Mouse (Mus musculus): ENCODE results near the gene Tsen15. TPM values are rescaled to one million over a fixed set of nuclear protein-coding genes. Genes with fewer than 3 reads are reported as not detected.

Tsen15 gene
- polyA plus RNA-seq, 1 experiment from 2014 or later, result 45.9 TPM

GRCm38 (mm10) chr1:152413961-152414360 is 27.5 kb upstream of the Tsen15 start:
- Histone ChIP-seq H3K27me3 (replicated peaks; ENCODE audit: control insufficient read depth, insufficient read depth, low read length) (no peaks in the 10 kb centered on the region), H3K4me1 (ENCODE audit: control insufficient read depth, insufficient read depth, low read length) (no peaks in the 10 kb centered on the region; the same call in 1 of the 2 replicates), H3K27ac (ENCODE audit: low read depth, low read length) (no peak overlapping the region), H3K9me3 (replicated peaks; ENCODE audit: control insufficient read depth, low read length) (no peaks in the 10 kb centered on the region), H3K36me3 (ENCODE audit: control insufficient read depth, insufficient read depth, low read length) (no peaks in the 10 kb centered on the region), H3K9ac (ENCODE audit: low read length) (no peak overlapping the region), H3K4me2 (ENCODE audit: low read length) (no peak overlapping the region), H3K4me3 (ENCODE audit: low read depth, low read length) (no peak overlapping the region)
- DNase-seq (ENCODE audit: low spot score) (no peak), ATAC-seq (no peak)
- 81% methylated on average over 1 of the region's 1 CpGs for WGBS

GRCm38 (mm10) chr1:152413116-152413515 is 26.6 kb upstream of the Tsen15 start:
- no peaks in the 10 kb centered on the region for H3K27me3 ChIP-seq (replicated peaks; ENCODE audit: control insufficient read depth, insufficient read depth, low read length)
- H3K9me3 ChIP-seq (replicated peaks; ENCODE audit: control insufficient read depth, low read length), result no peaks in the 10 kb centered on the region
- H3K4me2 ChIP-seq (ENCODE audit: low read length), result no peak overlapping the region
- H3K4me3 ChIP-seq (ENCODE audit: low read depth, low read length), result no peak overlapping the region
- WGBS, result 87% methylated on average over 2 of the region's 2 CpGs
- DNase-seq (ENCODE audit: low spot score) (no peak), ATAC-seq (no peak)
- H3K9ac ChIP-seq (ENCODE audit: low read length), result no peak overlapping the region
- no peak overlapping the region for H3K27ac ChIP-seq (ENCODE audit: low read depth, low read length)
- no peaks in the 10 kb centered on the region; the same call in 1 of the 2 replicates for H3K4me1 ChIP-seq (ENCODE audit: control insufficient read depth, insufficient read depth, low read length)
- H3K36me3 ChIP-seq (ENCODE audit: control insufficient read depth, insufficient read depth, low read length), result no peaks in the 10 kb centered on the region

GRCm38 (mm10) chr1:152410657-152411056 is 24.2 kb upstream of the Tsen15 start:
- Histone ChIP-seq H3K4me3 (ENCODE audit: low read depth, low read length) (no peak overlapping the region), H3K9me3 (replicated peaks; ENCODE audit: control insufficient read depth, low read length) (no peaks in the 10 kb centered on the region), H3K9ac (ENCODE audit: low read length) (no peak overlapping the region), H3K4me1 (ENCODE audit: control insufficient read depth, insufficient read depth, low read length) (peaks cover 3% of the 10 kb centered on the region; the same call in 1 of the 2 replicates), H3K4me2 (ENCODE audit: low read length) (no peak overlapping the region), H3K27ac (ENCODE audit: low read depth, low read length) (no peak overlapping the region), H3K36me3 (ENCODE audit: control insufficient read depth, insufficient read depth, low read length) (no peaks in the 10 kb centered on the region), H3K27me3 (replicated peaks; ENCODE audit: control insufficient read depth, insufficient read depth, low read length) (no peaks in the 10 kb centered on the region)
- 74% methylated on average over 3 of the region's 3 CpGs for WGBS
- DNase-seq (ENCODE audit: low spot score) (peak; percentile 78), ATAC-seq (peak; percentile 69; the same call in 1 of the 2 replicates)

DNA sequence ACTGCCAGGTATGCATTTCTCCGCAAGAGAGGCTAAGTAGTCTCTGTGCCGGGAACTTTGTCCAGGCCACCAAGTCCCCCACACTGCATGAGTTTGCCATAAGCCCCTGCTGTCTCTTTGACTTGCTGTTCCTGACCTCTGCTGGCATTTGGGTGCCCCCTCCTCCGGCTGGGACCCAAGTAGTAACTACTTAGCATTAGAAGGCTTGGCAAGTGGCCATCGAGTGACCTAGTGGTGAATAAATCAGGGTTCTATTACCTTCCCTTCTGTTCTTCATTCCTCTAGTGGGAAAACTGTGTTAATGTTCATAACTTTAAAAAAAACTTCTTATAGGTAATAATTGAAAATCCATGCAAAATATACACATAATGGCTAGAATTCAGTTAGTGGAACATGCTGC is 22.9 kb upstream of the Tsen15 start:
- DNase-seq (ENCODE audit: low spot score), result no peak

GRCm38 (mm10) chr1:152407021-152407946 is 20.8 kb upstream of the Tsen15 start:
- no peaks in the 10 kb centered on the region for H3K36me3 ChIP-seq (ENCODE audit: control insufficient read depth, insufficient read depth, low read length)
- no peak overlapping the region for H3K27ac ChIP-seq (ENCODE audit: low read depth, low read length)
- DNase-seq (ENCODE audit: low spot score) (no peak), ATAC-seq (no peak)
- peak overlapping the region; percentile 35 for H3K4me2 ChIP-seq (ENCODE audit: low read length)
- H3K4me3 ChIP-seq (ENCODE audit: low read depth, low read length), result no peak overlapping the region
- H3K27me3 ChIP-seq (replicated peaks; ENCODE audit: control insufficient read depth, insufficient read depth, low read length), result no peaks in the 10 kb centered on the region
- 0 out of 2 replicates have a peak overlapping the region, but pooled peaks have one; percentile 1 for H3K9ac ChIP-seq (ENCODE audit: low read length)
- peaks cover 3% of the 10 kb centered on the region; the same call in 1 of the 2 replicates for H3K4me1 ChIP-seq (ENCODE audit: control insufficient read depth, insufficient read depth, low read length)
- H3K9me3 ChIP-seq (replicated peaks; ENCODE audit: control insufficient read depth, low read length), result no peaks in the 10 kb centered on the region
- WGBS, result 40% methylated on average over 22 of the region's 22 CpGs

More for the DNA sequence above, 22.9 kb upstream of the Tsen15 start:
- ATAC-seq, result no peak
- Histone ChIP-seq H3K4me1 (ENCODE audit: control insufficient read depth, insufficient read depth, low read length) (peaks cover 3% of the 10 kb centered on the region; the same call in 1 of the 2 replicates), H3K4me2 (ENCODE audit: low read length) (no peak overlapping the region), H3K4me3 (ENCODE audit: low read depth, low read length) (no peak overlapping the region), H3K9ac (ENCODE audit: low read length) (no peak overlapping the region), H3K27me3 (replicated peaks; ENCODE audit: control insufficient read depth, insufficient read depth, low read length) (no peaks in the 10 kb centered on the region), H3K36me3 (ENCODE audit: control insufficient read depth, insufficient read depth, low read length) (no peaks in the 10 kb centered on the region), H3K9me3 (replicated peaks; ENCODE audit: control insufficient read depth, low read length) (no peaks in the 10 kb centered on the region), H3K27ac (ENCODE audit: low read depth, low read length) (no peak overlapping the region)
- 76% methylated on average over 4 of the region's 4 CpGs for WGBS

DNA sequence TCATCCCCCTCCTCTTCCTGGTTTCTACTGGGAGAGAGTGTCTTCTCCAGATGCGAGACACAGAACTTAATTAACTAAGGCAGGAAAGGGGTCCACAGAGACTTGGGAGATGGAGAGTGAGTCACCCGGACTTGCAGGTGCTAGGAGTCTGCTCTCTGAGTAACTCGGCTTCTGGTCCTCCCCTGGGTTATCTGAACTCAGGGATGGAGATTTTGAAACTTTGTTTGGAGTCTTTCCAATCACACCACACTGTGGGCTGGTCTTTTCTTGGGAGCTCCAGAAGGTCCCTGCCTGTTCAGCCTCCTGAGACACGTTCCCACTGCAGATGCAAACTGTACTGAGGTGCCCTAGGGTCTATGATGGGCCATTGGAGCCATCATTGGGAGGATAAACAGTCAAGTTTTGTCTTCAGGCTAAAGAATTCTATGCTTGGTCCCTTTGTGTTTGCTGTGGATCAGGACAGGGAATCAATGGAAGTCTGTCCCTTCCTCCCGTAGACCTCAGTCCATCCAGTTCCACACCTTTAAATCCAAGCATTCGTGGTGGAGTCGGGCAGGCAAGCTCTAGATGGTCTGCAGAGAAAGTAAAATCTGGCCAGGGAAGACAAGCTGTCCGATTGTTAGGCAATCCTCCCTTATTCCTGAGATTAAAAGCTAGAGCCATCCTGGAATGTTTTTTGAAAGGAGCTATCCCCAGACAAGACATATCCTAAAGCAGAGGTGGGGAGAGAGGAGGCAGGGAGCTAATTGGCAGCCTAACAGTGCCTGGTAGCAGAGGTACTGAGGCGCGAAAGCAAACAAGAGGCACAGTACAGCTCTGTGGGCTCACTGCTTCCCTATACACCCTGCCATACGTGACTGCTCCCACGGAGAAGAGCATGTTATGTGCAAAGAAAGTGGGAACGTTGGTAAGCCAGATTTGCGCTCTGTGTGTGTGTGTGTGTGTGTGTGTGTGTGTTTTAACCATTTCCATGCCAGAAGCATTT is 14.4 kb upstream of the Tsen15 start:
- ATAC-seq, result peak; percentile 65; the same call in 1 of the 2 replicates
- 7% methylated on average over 14 of the region's 14 CpGs for WGBS

GRCm38 (mm10) chr1:152399790-152400555 is 13.5 kb upstream of the Tsen15 start, which contains the start of gene Colgalt2:
Gene Colgalt2, plus strand, starts transcription at chr1:152399830.
- Histone ChIP-seq H3K9ac (ENCODE audit: low read length) (peak within 1 kb of the TSS; percentile 76), H3K4me1 (ENCODE audit: control insufficient read depth, insufficient read depth, low read length) (peaks cover 5% of the 10 kb centered on the region; the same call in 1 of the 2 replicates), H3K4me3 (ENCODE audit: low read depth, low read length) (peak within 1 kb of the TSS; percentile 62), H3K27ac (ENCODE audit: low read depth, low read length) (0 out of 2 replicates have a peak within 1 kb of the TSS, but pooled peaks have one; percentile 9), H3K27me3 (replicated peaks; ENCODE audit: control insufficient read depth, insufficient read depth, low read length) (no peaks in the 10 kb centered on the region), H3K9me3 (replicated peaks; ENCODE audit: control insufficient read depth, low read length) (no peaks in the 10 kb centered on the region), H3K4me2 (ENCODE audit: low read length) (peak within 1 kb of the TSS; percentile 96), H3K36me3 (ENCODE audit: control insufficient read depth, insufficient read depth, low read length) (no peaks in the 10 kb centered on the region)
- DNase-seq (ENCODE audit: low spot score) (peak; percentile 55), ATAC-seq (peak; percentile 88)
- under 1% methylated on average over 62 of the region's 70 CpGs for WGBS

More for the DNA sequence above, 14.4 kb upstream of the Tsen15 start:
- DNase-seq (ENCODE audit: low spot score), result peak; percentile 56
- H3K4me2 ChIP-seq (ENCODE audit: low read length), result peak overlapping the region; percentile 96
- peak overlapping the region; percentile 62 for H3K4me3 ChIP-seq (ENCODE audit: low read depth, low read length)
- no peaks in the 10 kb centered on the region for H3K9me3 ChIP-seq (replicated peaks; ENCODE audit: control insufficient read depth, low read length)
- no peak overlapping the region for H3K27ac ChIP-seq (ENCODE audit: low read depth, low read length)
- peak overlapping the region; percentile 76 for H3K9ac ChIP-seq (ENCODE audit: low read length)
- H3K4me1 ChIP-seq (ENCODE audit: control insufficient read depth, insufficient read depth, low read length), result peaks cover 5% of the 10 kb centered on the region; the same call in 1 of the 2 replicates
- no peaks in the 10 kb centered on the region for H3K27me3 ChIP-seq (replicated peaks; ENCODE audit: control insufficient read depth, insufficient read depth, low read length)
- H3K36me3 ChIP-seq (ENCODE audit: control insufficient read depth, insufficient read depth, low read length), result no peaks in the 10 kb centered on the region

DNA sequence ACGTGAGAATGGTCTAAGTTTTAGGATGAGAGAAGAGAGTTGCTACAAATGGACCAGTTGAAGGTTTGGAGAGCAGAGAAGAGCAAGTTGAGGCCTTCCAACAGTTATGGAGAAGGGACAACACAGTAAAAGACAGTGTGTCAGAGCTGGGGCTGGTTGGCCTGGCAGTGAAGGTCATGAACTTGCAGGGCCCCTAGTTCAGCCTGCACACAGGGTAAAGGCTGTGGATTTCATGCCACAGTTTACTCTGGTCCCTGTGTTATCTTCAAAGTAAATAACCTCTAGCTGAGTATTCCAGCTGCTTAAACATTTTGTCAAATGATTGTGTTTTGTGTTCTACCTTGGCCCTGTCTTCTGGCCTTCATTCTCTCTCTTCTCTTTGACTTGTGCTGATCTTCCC is 12.2 kb upstream of the Tsen15 start:
- Histone ChIP-seq H3K4me1 (ENCODE audit: control insufficient read depth, insufficient read depth, low read length) (peaks cover 5% of the 10 kb centered on the region; the same call in 1 of the 2 replicates), H3K9ac (ENCODE audit: low read length) (no peak overlapping the region), H3K9me3 (replicated peaks; ENCODE audit: control insufficient read depth, low read length) (no peaks in the 10 kb centered on the region), H3K27me3 (replicated peaks; ENCODE audit: control insufficient read depth, insufficient read depth, low read length) (no peaks in the 10 kb centered on the region), H3K36me3 (ENCODE audit: control insufficient read depth, insufficient read depth, low read length) (no peaks in the 10 kb centered on the region), H3K27ac (ENCODE audit: low read depth, low read length) (no peak overlapping the region), H3K4me3 (ENCODE audit: low read depth, low read length) (no peak overlapping the region), H3K4me2 (ENCODE audit: low read length) (no peak overlapping the region)
- ATAC-seq (no peak), DNase-seq (ENCODE audit: low spot score) (no peak)
- WGBS, result 71% methylated on average over 1 of the region's 1 CpGs
